Comparison of ENCODE assay signal across 8 mouse cellular contexts in genomic region chr1:188055888-188056287, GRCm38 (mm10).
DNase-seq lines count a peak whose midpoint lies in the region; ATAC-seq and TF ChIP-seq lines count a peak whose summit lies in the region.

No protein-coding gene starts in this region.

- TF ChIP-seq CTCF in lung, adult 2 months (IDR thresholded peaks at IDR 0.05; ENCODE audit: insufficient read depth, low read length), result no peak
- no peak for TF ChIP-seq CTCF in thymus, adult 2 months (IDR thresholded peaks at IDR 0.05; ENCODE audit: borderline replicate concordance, control insufficient read depth, extremely low read depth, insufficient read depth, low read length, poor library complexity)

- peak overlapping the region; percentile 0 for H3K4me3 ChIP-seq in lung, adult 2 months (replicated peaks; ENCODE audit: extremely low read depth, low read depth, low read length)
- H3K4me3 ChIP-seq in liver, embryonic 12.5 days, result no peak overlapping the region
- no peak overlapping the region for H3K4me3 ChIP-seq in hindbrain, embryonic 10.5 days
- no peak overlapping the region for H3K4me3 ChIP-seq in thymus, adult 2 months (ENCODE audit: control insufficient read depth, insufficient read depth, low read length)
- H3K4me3 ChIP-seq in midbrain, embryonic 14.5 days (replicated peaks; ENCODE audit: low read depth, low read length), result no peak overlapping the region

- WGBS in lung, adult 2 months, result 24% methylated on average over 3 of the region's 3 CpGs
- WGBS in liver, embryonic 12.5 days (ENCODE audit: insufficient replicate concordance), result 44% methylated on average over 3 of the region's 3 CpGs
- 70% methylated on average over 3 of the region's 3 CpGs for WGBS in hindbrain, embryonic 10.5 days
- 60% methylated on average over 3 of the region's 3 CpGs for WGBS in thymus, adult 2 months
- 80% methylated on average over 3 of the region's 3 CpGs for WGBS in midbrain, embryonic 14.5 days

- no peaks in the 10 kb centered on the region for H3K9me3 ChIP-seq in liver, embryonic 12.5 days (replicated peaks)
- H3K9me3 ChIP-seq in hindbrain, embryonic 10.5 days, result no peaks in the 10 kb centered on the region
- H3K9me3 ChIP-seq in midbrain, embryonic 14.5 days (ENCODE audit: control insufficient read depth, low read length), result no peaks in the 10 kb centered on the region

- peak; percentile 5 for DNase-seq in lung, adult 2 months
- DNase-seq in lung, postnatal 4 days, result no peak
- peak; percentile 61 for DNase-seq in forelimb bud, embryonic 11.5 days (ENCODE audit: low read depth, low spot score)
- no peak for DNase-seq in hindbrain, embryonic 10.5 days (ENCODE audit: low spot score)
- DNase-seq in spleen, adult 18-20 months, result no peak
- no peak for DNase-seq in thymus, adult 2 months
- no peak for DNase-seq in midbrain, embryonic 14.5 days

- H3K27me3 ChIP-seq in liver, embryonic 12.5 days (replicated peaks), result no peaks in the 10 kb centered on the region
- no peaks in the 10 kb centered on the region for H3K27me3 ChIP-seq in hindbrain, embryonic 10.5 days (ENCODE audit: insufficient read depth, poor library complexity, severe bottlenecking)
- H3K27me3 ChIP-seq in thymus, adult 2 months (ENCODE audit: control insufficient read depth, insufficient read depth, low read length), result no peaks in the 10 kb centered on the region
- H3K27me3 ChIP-seq in midbrain, embryonic 14.5 days (ENCODE audit: control insufficient read depth, insufficient read depth, low read length), result no peaks in the 10 kb centered on the region

- peak overlapping the region; percentile 24 for H3K4me2 ChIP-seq in liver, embryonic 12.5 days
- H3K4me2 ChIP-seq in midbrain, embryonic 14.5 days (ENCODE audit: low read length), result no peak overlapping the region

- no peaks in the 10 kb centered on the region; the same call in 1 of the 2 replicates for H3K4me1 ChIP-seq in lung, adult 2 months (ENCODE audit: control insufficient read depth, insufficient read depth, low read length)
- H3K4me1 ChIP-seq in liver, embryonic 12.5 days, result no peaks in the 10 kb centered on the region
- H3K4me1 ChIP-seq in hindbrain, embryonic 10.5 days (replicated peaks), result no peaks in the 10 kb centered on the region
- no peaks in the 10 kb centered on the region for H3K4me1 ChIP-seq in thymus, adult 2 months (replicated peaks; ENCODE audit: control insufficient read depth, insufficient read depth, low read length)
- H3K4me1 ChIP-seq in midbrain, embryonic 14.5 days (ENCODE audit: control insufficient read depth, insufficient read depth, low read length), result no peaks in the 10 kb centered on the region

- no peaks in the 10 kb centered on the region for H3K36me3 ChIP-seq in liver, embryonic 12.5 days
- H3K36me3 ChIP-seq in hindbrain, embryonic 10.5 days, result no peaks in the 10 kb centered on the region
- no peaks in the 10 kb centered on the region for H3K36me3 ChIP-seq in thymus, adult 2 months (ENCODE audit: control insufficient read depth, insufficient read depth, low read length)
- H3K36me3 ChIP-seq in midbrain, embryonic 14.5 days (ENCODE audit: control insufficient read depth, insufficient read depth, low read length), result no peaks in the 10 kb centered on the region

- no peak overlapping the region for H3K27ac ChIP-seq in liver, embryonic 12.5 days
- no peak overlapping the region for H3K27ac ChIP-seq in hindbrain, embryonic 10.5 days
- no peak overlapping the region for H3K27ac ChIP-seq in thymus, adult 2 months (ENCODE audit: control insufficient read depth, insufficient read depth, low read length)
- H3K27ac ChIP-seq in midbrain, embryonic 14.5 days (replicated peaks; ENCODE audit: low read depth, low read length), result no peak overlapping the region

- ATAC-seq in liver, embryonic 12.5 days, result peak; percentile 18; the same call in 1 of the 2 replicates
- ATAC-seq in midbrain, embryonic 14.5 days (ENCODE audit: low FRiP score, low TSS enrichment), result no peak

- no peak for TF ChIP-seq POLR2A in lung, adult 2 months (IDR thresholded peaks at IDR 0.05; ENCODE audit: borderline replicate concordance, extremely low read depth, low read depth, low read length)
- TF ChIP-seq POLR2A in thymus, adult 2 months (IDR thresholded peaks at IDR 0.05; ENCODE audit: control insufficient read depth, extremely low read depth, insufficient read depth, low read length, poor library complexity), result no peak

- no peak overlapping the region for H3K9ac ChIP-seq in liver, embryonic 12.5 days
- no peak overlapping the region for H3K9ac ChIP-seq in midbrain, embryonic 14.5 days (replicated peaks; ENCODE audit: low read length)

Comparison
In these comparisons a context has a peak if more than half of its experiments do, and no peak if none do; other contexts are left out.
1. DNase-seq: peak in lung, adult 2 months (single experiment) and forelimb bud, embryonic 11.5 days (single experiment); none in lung, postnatal 4 days (0 of 2), hindbrain, embryonic 10.5 days (single experiment), spleen, adult 18-20 months (0 of 2), thymus, adult 2 months (single experiment) and midbrain, embryonic 14.5 days (single experiment).